19 mouse cellular contexts compared by ENCODE assay signal in the genomic region with DNA sequence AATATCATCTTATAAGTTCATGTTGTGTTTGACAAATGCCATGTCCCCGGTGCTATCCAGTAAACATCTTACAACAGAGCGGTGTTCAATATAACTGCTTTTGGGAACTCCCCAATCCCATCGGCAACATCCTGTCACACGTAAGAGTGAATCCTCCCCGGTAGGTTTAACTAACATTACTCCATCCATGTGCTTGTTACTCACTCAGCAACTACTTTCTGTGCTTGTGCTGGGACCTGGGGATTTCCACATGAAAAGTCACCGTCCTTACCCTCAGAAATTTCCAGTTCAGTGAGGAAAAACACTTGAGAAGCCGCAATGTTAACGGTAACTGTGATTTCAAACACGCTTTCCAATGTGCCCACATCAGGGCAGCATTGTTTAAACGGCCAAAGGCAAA.
DNase-seq lines count a peak whose midpoint lies in the region; ATAC-seq lines count a peak whose summit lies in the region.
"Had no signal": no experiment of that assay in that cellular context is flagged by ENCODE, and none has a peak within 500 bp of the region (broad histone marks: within the 10 kb centered on the region; RNA-seq: fewer than 3 reads in every experiment).

No protein-coding gene starts in this region.

- H3K27ac ChIP-seq in embryonic facial prominence, embryonic 15.5 days (replicated peaks), result 0 out of 2 replicates have a peak overlapping the region, but pooled peaks have one; percentile 25
- no peak overlapping the region for H3K27ac ChIP-seq in embryonic facial prominence, embryonic 10.5 days (replicated peaks)
- H3K27ac ChIP-seq: forebrain, embryonic 15.5 days; heart, embryonic 13.5 days; hindbrain, embryonic 15.5 days had no signal

- WGBS in embryonic facial prominence, embryonic 15.5 days, result 66% methylated on average over 10 of the region's 10 CpGs
- 89% methylated on average over 10 of the region's 10 CpGs for WGBS in embryonic facial prominence, embryonic 10.5 days

- no peaks in the 10 kb centered on the region for H3K27me3 ChIP-seq in embryonic facial prominence, embryonic 15.5 days
- no peaks in the 10 kb centered on the region for H3K27me3 ChIP-seq in embryonic facial prominence, embryonic 10.5 days (replicated peaks; ENCODE audit: low read depth, poor library complexity, severe bottlenecking)
- H3K27me3 ChIP-seq: forebrain, embryonic 15.5 days; heart, embryonic 13.5 days; hindbrain, embryonic 15.5 days had no signal

- H3K4me2 ChIP-seq in embryonic facial prominence, embryonic 15.5 days (replicated peaks), result no peak overlapping the region
- H3K4me2 ChIP-seq: forebrain, embryonic 15.5 days; heart, embryonic 13.5 days; hindbrain, embryonic 15.5 days had no signal

- no peaks in the 10 kb centered on the region for H3K36me3 ChIP-seq in embryonic facial prominence, embryonic 15.5 days
- H3K36me3 ChIP-seq in embryonic facial prominence, embryonic 10.5 days (replicated peaks), result no peaks in the 10 kb centered on the region
- H3K36me3 ChIP-seq: forebrain, embryonic 15.5 days; G1E; heart, embryonic 13.5 days; hindbrain, embryonic 15.5 days had no signal

- no peaks in the 10 kb centered on the region for H3K9me3 ChIP-seq in embryonic facial prominence, embryonic 15.5 days (replicated peaks)
- no peaks in the 10 kb centered on the region for H3K9me3 ChIP-seq in embryonic facial prominence, embryonic 10.5 days
- H3K9me3 ChIP-seq: forebrain, embryonic 15.5 days; G1E; heart, embryonic 13.5 days; hindbrain, embryonic 15.5 days had no signal

- H3K4me1 ChIP-seq in embryonic facial prominence, embryonic 15.5 days, result peaks cover 61% of the 10 kb centered on the region
- H3K4me1 ChIP-seq in embryonic facial prominence, embryonic 10.5 days, result peaks cover 45% of the 10 kb centered on the region

- no peak overlapping the region for H3K9ac ChIP-seq in embryonic facial prominence, embryonic 15.5 days
- H3K9ac ChIP-seq: forebrain, embryonic 15.5 days; heart, embryonic 13.5 days; hindbrain, embryonic 15.5 days had no signal

- no peak for ATAC-seq in embryonic facial prominence, embryonic 15.5 days (ENCODE audit: insufficient number of reproducible peaks, low FRiP score, low TSS enrichment, low read depth)
- ATAC-seq in inflammation-experienced regulatory T-cells, adult 6 months, result peak; percentile 94
- ATAC-seq: forebrain, embryonic 15.5 days had no signal

- DNase-seq in embryonic facial prominence, embryonic 10.5 days (ENCODE audit: low spot score), result no peak
- DNase-seq in retina, postnatal 1 day, result peak; percentile 24
- DNase-seq in retina, embryonic 14.5 days (ENCODE audit: low spot score), result no peak
- no peak for DNase-seq in Muller cell, postnatal 12 days (ENCODE audit: inconsistent ontology term)
- no peak for DNase-seq in embryo, embryonic 9.5 days (ENCODE audit: extremely low spot score)
- DNase-seq: adrenal gland, postnatal 14 days; cerebellum, adult 18-20 months; cerebellum, adult 9-11 months; cerebellum, postnatal 36 days; gastrocnemius, postnatal 10 days; heart, adult 18-20 months; heart, postnatal 36 days; kidney, adult 11 months had no signal

- no peak overlapping the region for H3K4me3 ChIP-seq in embryonic facial prominence, embryonic 15.5 days (replicated peaks)
- no peak overlapping the region for H3K4me3 ChIP-seq in embryonic facial prominence, embryonic 10.5 days
- H3K4me3 ChIP-seq: forebrain, embryonic 15.5 days; heart, embryonic 13.5 days; hindbrain, embryonic 15.5 days had no signal
